Mouse (Mus musculus): ENCODE results near the gene Erp29. TPM values are rescaled to one million over a fixed set of nuclear protein-coding genes. Genes with fewer than 3 reads are reported as not detected.

Erp29 gene
- polyA plus RNA-seq, 1 experiment from 2014 or later, result 173 TPM

DNA sequence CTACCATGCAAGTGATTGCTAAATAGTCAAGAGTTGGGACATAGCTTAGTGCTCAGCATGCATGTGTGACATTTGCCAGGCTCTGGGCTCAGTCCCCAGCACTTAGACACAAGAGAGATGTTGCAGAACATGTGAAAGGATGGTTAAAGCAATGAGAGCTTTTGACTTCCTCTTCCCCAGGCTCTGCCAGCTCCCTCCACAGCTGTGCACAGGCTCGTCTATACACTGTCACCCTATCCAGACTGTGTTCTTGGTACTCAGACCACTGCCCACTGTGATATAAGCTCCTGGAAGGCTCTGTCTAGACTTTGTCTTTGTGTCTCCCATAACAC, 9.8 kb upstream of the Erp29 start:
- H3K27ac ChIP-seq, result no peak overlapping the region
- H3K4me2 ChIP-seq (replicated peaks), result no peak overlapping the region
- ATAC-seq, result peak; percentile 54; the same call in 1 of the 2 replicates
- H3K27me3 ChIP-seq (replicated peaks), result no peaks in the 10 kb centered on the region
- 28% methylated on average over 1 of the region's 1 CpGs for WGBS
- H3K36me3 ChIP-seq, result no peaks in the 10 kb centered on the region
- no peak overlapping the region for H3K9ac ChIP-seq
- H3K9me3 ChIP-seq, result no peaks in the 10 kb centered on the region
- H3K4me1 ChIP-seq (replicated peaks), result peaks cover 4% of the 10 kb centered on the region; the same call in 1 of the 2 replicates
- H3K4me3 ChIP-seq (replicated peaks), result no peak overlapping the region

DNA sequence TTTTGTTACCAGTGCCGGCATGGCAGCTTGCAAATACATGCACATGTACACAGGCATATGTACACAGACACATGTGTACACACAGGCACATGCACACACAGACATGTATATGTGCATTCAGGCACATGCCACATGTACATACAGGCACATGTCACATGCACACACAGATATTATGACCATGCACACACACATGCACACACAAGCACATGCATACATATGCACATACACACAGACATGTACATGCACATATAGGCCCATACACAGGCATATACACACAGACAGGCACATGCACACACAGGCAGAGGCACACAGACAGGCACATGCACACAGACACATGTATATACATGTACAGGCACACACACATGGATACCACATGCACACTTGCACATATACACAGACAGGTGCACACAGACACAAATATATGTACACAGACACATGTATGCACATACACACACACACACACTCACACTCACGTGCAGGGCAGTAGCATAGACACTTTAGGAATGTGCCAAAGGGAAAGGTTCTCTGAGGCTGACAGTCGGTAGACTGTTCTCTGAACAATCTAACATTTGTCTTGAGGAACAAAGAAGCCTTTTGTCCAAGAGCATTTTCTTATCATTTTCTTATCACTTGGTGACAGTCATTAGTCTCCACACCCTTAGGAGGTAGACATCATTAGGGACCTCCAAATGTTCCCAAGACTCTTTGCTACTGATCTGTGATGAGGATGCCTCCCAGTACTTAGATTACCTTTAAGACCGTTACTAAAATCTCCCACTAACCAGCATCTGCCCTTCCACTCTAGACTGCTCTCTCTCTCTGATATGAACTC, 9.2 kb upstream of the Erp29 start:
- H3K9ac ChIP-seq, result no peak overlapping the region
- peak; percentile 65 for ATAC-seq
- peaks cover 4% of the 10 kb centered on the region; the same call in 1 of the 2 replicates for H3K4me1 ChIP-seq (replicated peaks)
- no peak overlapping the region for H3K4me3 ChIP-seq (replicated peaks)
- H3K27me3 ChIP-seq (replicated peaks), result no peaks in the 10 kb centered on the region
- no peak overlapping the region for H3K4me2 ChIP-seq (replicated peaks)
- H3K27ac ChIP-seq, result no peak overlapping the region
- H3K9me3 ChIP-seq, result no peaks in the 10 kb centered on the region
- WGBS, result 48% methylated on average over 4 of the region's 4 CpGs
- no peaks in the 10 kb centered on the region for H3K36me3 ChIP-seq

DNA sequence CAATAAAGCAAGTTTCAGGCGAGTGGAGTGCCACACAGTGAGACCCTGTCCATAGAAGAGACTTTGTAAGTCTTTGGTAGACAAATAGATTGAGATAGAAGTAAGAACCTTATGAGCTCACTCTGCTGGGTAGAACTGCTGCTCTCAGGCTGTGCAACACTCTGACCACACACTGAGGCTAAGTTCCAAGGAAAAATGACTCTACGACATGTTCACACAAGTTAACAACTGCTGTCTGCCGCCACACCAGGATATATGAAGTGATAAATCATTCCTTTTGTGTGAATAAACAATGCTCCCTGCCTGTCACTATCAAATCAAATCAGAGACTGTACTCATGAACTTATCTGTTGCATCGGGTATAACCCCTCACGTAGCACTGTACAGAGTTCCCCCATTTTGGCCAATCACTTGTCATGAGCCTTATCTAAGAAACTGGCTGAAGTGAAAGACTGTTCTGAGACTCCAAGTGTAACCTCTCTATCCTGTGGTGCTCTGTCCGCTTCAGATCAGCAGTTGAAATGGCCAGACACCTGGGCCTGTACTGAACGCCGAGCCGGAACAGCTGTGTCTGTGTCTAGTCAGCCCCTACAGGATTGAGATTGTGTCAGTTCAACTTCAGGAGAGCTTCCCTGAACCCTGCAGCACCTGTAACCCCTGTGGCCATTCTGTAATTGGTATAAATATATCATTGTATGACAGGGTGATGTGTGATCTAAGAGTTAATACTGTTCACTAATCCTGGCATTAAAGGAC, 3.4 kb upstream of the Erp29 start:
- no peak for ATAC-seq
- no peak overlapping the region for H3K4me3 ChIP-seq (replicated peaks)
- 0 out of 2 replicates have a peak overlapping the region, but pooled peaks have one; percentile 78 for H3K27ac ChIP-seq
- H3K9ac ChIP-seq, result no peak overlapping the region
- H3K27me3 ChIP-seq (replicated peaks), result no peaks in the 10 kb centered on the region
- no peaks in the 10 kb centered on the region for H3K9me3 ChIP-seq
- 67% methylated on average over 9 of the region's 9 CpGs for WGBS
- no peak overlapping the region for H3K4me2 ChIP-seq (replicated peaks)
- H3K36me3 ChIP-seq, result no peaks in the 10 kb centered on the region
- peaks cover 20% of the 10 kb centered on the region for H3K4me1 ChIP-seq (replicated peaks)

DNA sequence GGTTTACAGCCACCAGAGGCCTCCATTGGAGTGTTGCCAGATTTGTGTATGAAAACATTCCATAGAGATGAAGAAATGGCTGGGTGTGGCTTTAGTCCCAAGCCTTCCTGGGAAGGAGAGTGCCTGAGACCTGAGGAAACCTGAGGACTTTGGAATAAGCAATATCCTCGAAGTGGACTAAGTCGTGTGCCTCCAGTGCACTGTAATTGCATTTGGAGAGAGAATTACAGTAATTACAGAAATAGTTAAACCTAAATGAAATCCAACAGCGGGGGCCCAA, 2.1 kb upstream of the Erp29 start:
- H3K4me1 ChIP-seq (replicated peaks), result peaks cover 24% of the 10 kb centered on the region
- H3K9me3 ChIP-seq, result no peaks in the 10 kb centered on the region
- no peak overlapping the region for H3K9ac ChIP-seq
- H3K27ac ChIP-seq, result peak overlapping the region; percentile 78
- no peaks in the 10 kb centered on the region for H3K27me3 ChIP-seq (replicated peaks)
- no peak overlapping the region for H3K4me3 ChIP-seq (replicated peaks)
- peak; percentile 50 for ATAC-seq
- WGBS, result 53% methylated on average over 3 of the region's 3 CpGs
- peak overlapping the region; percentile 91 for H3K4me2 ChIP-seq (replicated peaks)
- no peaks in the 10 kb centered on the region for H3K36me3 ChIP-seq

- Histone ChIP-seq H3K27ac (peak overlapping the region; percentile 78), H3K9me3 (no peaks in the 10 kb centered on the region), H3K27me3 (replicated peaks) (no peaks in the 10 kb centered on the region), H3K36me3 (no peaks in the 10 kb centered on the region), H3K4me2 (replicated peaks) (peak overlapping the region; percentile 91), H3K4me3 (replicated peaks) (no peak overlapping the region), H3K4me1 (replicated peaks) (peaks cover 26% of the 10 kb centered on the region), H3K9ac (no peak overlapping the region)
- WGBS, result 61% methylated on average over 13 of the region's 13 CpGs
- peak; percentile 11 for ATAC-seq
These were observed 1.6 kb upstream of the Erp29 start for GRCm38 (mm10) chr5:121453743-121454502.

GRCm38 (mm10) chr5:121452906-121453305, 600 bp upstream of the Erp29 start:
- ATAC-seq, result no peak
- Histone ChIP-seq H3K9me3 (no peaks in the 10 kb centered on the region), H3K27me3 (replicated peaks) (no peaks in the 10 kb centered on the region), H3K9ac (peak overlapping the region; percentile 91), H3K36me3 (0 out of 2 replicates have a peak, but pooled peaks cover 7% of the 10 kb centered on the region), H3K4me1 (replicated peaks) (peaks cover 26% of the 10 kb centered on the region), H3K27ac (peak overlapping the region; percentile 94), H3K4me2 (replicated peaks) (peak overlapping the region; percentile 91), H3K4me3 (replicated peaks) (peak overlapping the region; percentile 87)
- WGBS, result 4% methylated on average over 9 of the region's 9 CpGs

DNA sequence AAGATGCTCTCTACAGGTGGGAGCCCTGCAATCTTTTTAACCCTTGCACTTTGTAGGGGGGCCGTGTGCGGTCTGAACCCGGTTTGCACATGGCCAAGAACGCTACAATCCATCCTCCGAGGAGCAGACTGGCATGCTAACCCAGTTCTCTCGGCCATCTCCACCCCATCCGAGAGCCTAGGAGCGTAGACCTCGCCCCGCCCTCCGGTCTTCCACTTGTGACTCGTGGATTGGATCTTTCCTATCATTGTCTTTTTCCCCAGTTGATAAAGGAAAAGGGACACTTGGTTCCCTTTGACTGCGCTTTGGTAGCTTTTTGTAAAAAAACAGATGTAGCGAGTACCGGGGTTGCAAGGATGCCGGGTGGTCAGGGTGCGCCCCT, 671 bp downstream of the Erp29 start, which contains the start of gene Tmem116:
Tmem116 (plus strand) TSS at position 250 of the 382 bp plus-strand sequence.
- no peaks in the 10 kb centered on the region for H3K9me3 ChIP-seq
- no peaks in the 10 kb centered on the region for H3K27me3 ChIP-seq (replicated peaks)
- H3K36me3 ChIP-seq, result peaks cover 17% of the 10 kb centered on the region
- H3K4me1 ChIP-seq (replicated peaks), result peaks cover 26% of the 10 kb centered on the region
- 0 out of 2 replicates have a peak, but pooled peaks have one; percentile 14 for ATAC-seq
- H3K4me2 ChIP-seq (replicated peaks), result peak within 1 kb of the TSS; percentile 91
- under 1% methylated on average over 17 of the region's 17 CpGs for WGBS
- peak within 1 kb of the TSS; percentile 94 for H3K9ac ChIP-seq
- H3K4me3 ChIP-seq (replicated peaks), result peak within 1 kb of the TSS; percentile 87
- peak within 1 kb of the TSS; percentile 94 for H3K27ac ChIP-seq

DNA sequence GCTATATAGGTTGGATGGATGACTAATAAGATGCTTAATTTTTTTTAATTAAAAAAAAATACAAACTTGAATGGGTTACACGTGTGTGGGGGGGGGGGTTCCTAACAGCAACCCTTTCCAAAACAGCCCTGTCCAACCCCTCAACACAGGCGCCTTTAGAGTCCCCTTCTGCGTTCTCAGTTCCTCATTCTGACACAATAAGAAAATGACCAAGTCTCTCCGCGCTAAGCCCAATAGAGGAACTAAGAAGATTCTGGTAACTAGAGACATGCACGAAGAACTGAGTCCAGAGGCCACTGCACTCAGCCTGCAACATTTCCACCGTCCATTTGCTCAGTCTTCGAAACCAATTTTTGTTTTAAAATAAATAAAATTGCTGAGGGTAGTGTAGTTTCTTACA, 1.1 kb downstream of the Erp29 start:
- Histone ChIP-seq H3K4me3 (replicated peaks) (peak overlapping the region; percentile 87), H3K9ac (peak overlapping the region; percentile 94), H3K36me3 (peaks cover 21% of the 10 kb centered on the region), H3K27me3 (replicated peaks) (no peaks in the 10 kb centered on the region), H3K9me3 (no peaks in the 10 kb centered on the region), H3K27ac (0 out of 2 replicates have a peak overlapping the region, but pooled peaks have one; percentile 94), H3K4me1 (replicated peaks) (peaks cover 26% of the 10 kb centered on the region), H3K4me2 (replicated peaks) (peak overlapping the region; percentile 91)
- 20% methylated on average over 8 of the region's 8 CpGs for WGBS
- no peak for ATAC-seq

GRCm38 (mm10) chr5:121450476-121450875, 1.8 kb downstream of the Erp29 start:
- Histone ChIP-seq H3K9me3 (no peaks in the 10 kb centered on the region), H3K27ac (no peak overlapping the region), H3K4me2 (replicated peaks) (peak overlapping the region; percentile 91), H3K36me3 (peaks cover 28% of the 10 kb centered on the region), H3K4me1 (replicated peaks) (peaks cover 24% of the 10 kb centered on the region), H3K27me3 (replicated peaks) (no peaks in the 10 kb centered on the region), H3K9ac (no peak overlapping the region), H3K4me3 (replicated peaks) (no peak overlapping the region)
- no peak for ATAC-seq
- WGBS, result 64% methylated on average over 9 of the region's 9 CpGs

- no peak for ATAC-seq
- H3K27me3 ChIP-seq (replicated peaks), result no peaks in the 10 kb centered on the region
- no peak overlapping the region for H3K27ac ChIP-seq
- no peak overlapping the region for H3K4me3 ChIP-seq (replicated peaks)
- WGBS, result 62% methylated on average over 6 of the region's 6 CpGs
- no peak overlapping the region for H3K4me2 ChIP-seq (replicated peaks)
- H3K36me3 ChIP-seq, result peaks cover 33% of the 10 kb centered on the region
- no peaks in the 10 kb centered on the region for H3K9me3 ChIP-seq
- no peak overlapping the region for H3K9ac ChIP-seq
- H3K4me1 ChIP-seq (replicated peaks), result peaks cover 21% of the 10 kb centered on the region
These were observed 2.3 kb downstream of the Erp29 start for GRCm38 (mm10) chr5:121449976-121450375.

GRCm38 (mm10) chr5:121448450-121448849, 3.9 kb downstream of the Erp29 start:
- H3K9me3 ChIP-seq, result no peaks in the 10 kb centered on the region
- ATAC-seq, result no peak
- no peak overlapping the region for H3K4me2 ChIP-seq (replicated peaks)
- H3K27me3 ChIP-seq (replicated peaks), result no peaks in the 10 kb centered on the region
- H3K36me3 ChIP-seq, result peaks cover 45% of the 10 kb centered on the region
- WGBS, result 95% methylated on average over 3 of the region's 3 CpGs
- H3K4me1 ChIP-seq (replicated peaks), result peaks cover 11% of the 10 kb centered on the region
- no peak overlapping the region for H3K9ac ChIP-seq
- no peak overlapping the region for H3K4me3 ChIP-seq (replicated peaks)
- no peak overlapping the region for H3K27ac ChIP-seq

GRCm38 (mm10) chr5:121444870-121445269, 7.4 kb downstream of the Erp29 start:
- WGBS, result 82% methylated on average over 5 of the region's 5 CpGs
- Histone ChIP-seq H3K4me2 (replicated peaks) (no peak overlapping the region), H3K36me3 (peaks cover 61% of the 10 kb centered on the region), H3K27ac (no peak overlapping the region), H3K4me3 (replicated peaks) (no peak overlapping the region), H3K4me1 (replicated peaks) (0 out of 2 replicates have a peak, but pooled peaks cover 5% of the 10 kb centered on the region), H3K9ac (no peak overlapping the region), H3K27me3 (replicated peaks) (no peaks in the 10 kb centered on the region), H3K9me3 (no peaks in the 10 kb centered on the region)
- ATAC-seq, result no peak

All from intestine, embryonic 15.5 days (tissue).